Mouse (Mus musculus) kidney, adult 18-20 months (tissue): Measurements from ENCODE around the gene Tuba3b.

Experiments
- DNase-seq: peaks from one replicate; pipeline ENCODE4 v3.0.0; 2021

Tuba3b gene

DNA sequence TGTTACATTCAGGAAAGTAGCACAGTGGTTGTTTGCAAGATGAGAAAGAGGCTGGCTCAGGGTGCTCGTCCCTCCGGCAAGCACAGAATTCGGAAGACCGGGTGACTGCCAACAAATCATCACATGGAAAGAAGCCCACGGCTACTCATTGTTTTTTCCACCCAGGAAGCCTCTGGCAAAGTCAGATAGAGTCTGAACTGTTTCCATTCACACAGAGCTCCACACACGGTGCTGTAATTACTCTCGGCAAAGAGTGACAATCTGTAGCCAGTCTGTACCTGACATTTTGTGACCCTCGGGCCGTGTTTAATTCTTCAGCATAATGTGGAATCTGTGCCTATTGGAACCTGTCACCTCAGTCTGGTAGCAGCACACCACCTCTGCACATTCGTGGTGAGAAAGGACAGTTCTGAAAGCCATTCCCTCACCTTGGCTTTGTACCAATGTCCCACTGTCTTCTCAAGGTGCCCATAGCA, 54.1 kb downstream of the Tuba3b start:
- DNase-seq = no peak
